Mouse (Mus musculus): Measurements from ENCODE around the gene Zfp644. TPM values are rescaled to one million over a fixed set of nuclear protein-coding genes. Genes with fewer than 3 reads are reported as not detected.

Zfp644 gene
- polyA plus RNA-seq, 1 experiment from 2014 or later = 84.5 TPM

GRCm38 (mm10) chr5:106620446-106620845 lies 76.6 kb downstream of the Zfp644 start:
- no peaks in the 10 kb centered on the region for H3K27me3 ChIP-seq
- H3K4me3 ChIP-seq (replicated peaks) = no peak overlapping the region
- H3K4me2 ChIP-seq (replicated peaks) = no peak overlapping the region
- no peaks in the 10 kb centered on the region for H3K9me3 ChIP-seq
- H3K4me1 ChIP-seq (replicated peaks) = no peaks in the 10 kb centered on the region
- no peak overlapping the region for H3K27ac ChIP-seq
- no peak for ATAC-seq
- H3K9ac ChIP-seq (replicated peaks) = no peak overlapping the region
- WGBS = 93% methylated on average over 6 of the region's 6 CpGs
- 0 out of 2 replicates have a peak, but pooled peaks cover 17% of the 10 kb centered on the region for H3K36me3 ChIP-seq

GRCm38 (mm10) chr5:106615006-106615405 lies 82.1 kb downstream of the Zfp644 start:
- peaks cover 5% of the 10 kb centered on the region for H3K36me3 ChIP-seq

GRCm38 (mm10) chr5:106614570-106614969 lies 82.5 kb downstream of the Zfp644 start:
- ATAC-seq = no peak
- peaks cover 5% of the 10 kb centered on the region for H3K36me3 ChIP-seq
- no peak overlapping the region for H3K9ac ChIP-seq (replicated peaks)
- no peaks in the 10 kb centered on the region for H3K27me3 ChIP-seq
- no peaks in the 10 kb centered on the region for H3K4me1 ChIP-seq (replicated peaks)
- H3K4me2 ChIP-seq (replicated peaks) = no peak overlapping the region
- H3K4me3 ChIP-seq (replicated peaks) = no peak overlapping the region
- H3K27ac ChIP-seq = no peak overlapping the region
- WGBS = 89% methylated on average over 7 of the region's 7 CpGs
- no peaks in the 10 kb centered on the region for H3K9me3 ChIP-seq

More at GRCm38 (mm10) chr5:106615006-106615405, 82.1 kb downstream of the Zfp644 start:
- no peak overlapping the region for H3K4me3 ChIP-seq (replicated peaks)
- WGBS = 96% methylated on average over 2 of the region's 2 CpGs
- no peaks in the 10 kb centered on the region for H3K27me3 ChIP-seq
- ATAC-seq = no peak
- no peak overlapping the region for H3K4me2 ChIP-seq (replicated peaks)
- H3K4me1 ChIP-seq (replicated peaks) = no peaks in the 10 kb centered on the region
- H3K9ac ChIP-seq (replicated peaks) = no peak overlapping the region
- no peak overlapping the region for H3K27ac ChIP-seq
- H3K9me3 ChIP-seq = no peaks in the 10 kb centered on the region

GRCm38 (mm10) chr5:106612151-106612550 lies 84.9 kb downstream of the Zfp644 start:
- no peak overlapping the region for H3K4me3 ChIP-seq (replicated peaks)
- no peak overlapping the region for H3K27ac ChIP-seq
- H3K4me2 ChIP-seq (replicated peaks) = no peak overlapping the region
- no peak for ATAC-seq
- H3K36me3 ChIP-seq = peaks cover 12% of the 10 kb centered on the region
- no peaks in the 10 kb centered on the region for H3K27me3 ChIP-seq
- H3K9me3 ChIP-seq = no peaks in the 10 kb centered on the region
- no peak overlapping the region for H3K9ac ChIP-seq (replicated peaks)
- H3K4me1 ChIP-seq (replicated peaks) = no peaks in the 10 kb centered on the region
- WGBS = 95% methylated on average over 2 of the region's 2 CpGs

GRCm38 (mm10) chr5:106608798-106609197 lies 88.3 kb downstream of the Zfp644 start, which contains the start of gene Gm17304:
Gene Gm17304 (plus strand): TSS chr5:106609098.
- H3K9ac ChIP-seq (replicated peaks) = no peak within 1 kb of the TSS
- WGBS = 95% methylated on average over 4 of the region's 4 CpGs

GRCm38 (mm10) chr5:106607081-106607480 lies 90.0 kb downstream of the Zfp644 start:
- Histone ChIP-seq H3K4me3 (replicated peaks) (no peak overlapping the region), H3K9me3 (no peaks in the 10 kb centered on the region), H3K9ac (replicated peaks) (no peak overlapping the region), H3K36me3 (peaks cover 10% of the 10 kb centered on the region), H3K4me2 (replicated peaks) (no peak overlapping the region), H3K27ac (no peak overlapping the region), H3K27me3 (no peaks in the 10 kb centered on the region), H3K4me1 (replicated peaks) (no peaks in the 10 kb centered on the region)
- 82% methylated on average over 5 of the region's 5 CpGs for WGBS
- no peak for ATAC-seq

More at GRCm38 (mm10) chr5:106608798-106609197, 88.3 kb downstream of the Zfp644 start, which contains the start of gene Gm17304:
- Histone ChIP-seq H3K36me3 (peaks cover 12% of the 10 kb centered on the region), H3K4me3 (replicated peaks) (no peak within 1 kb of the TSS), H3K27me3 (no peaks in the 10 kb centered on the region), H3K4me2 (replicated peaks) (no peak within 1 kb of the TSS), H3K9me3 (no peaks in the 10 kb centered on the region), H3K27ac (no peak within 1 kb of the TSS), H3K4me1 (replicated peaks) (no peaks in the 10 kb centered on the region)
- no peak for ATAC-seq

- 93% methylated on average over 6 of the region's 6 CpGs for WGBS
- H3K27me3 ChIP-seq = no peaks in the 10 kb centered on the region
- H3K4me1 ChIP-seq (replicated peaks) = peaks cover 6% of the 10 kb centered on the region
Measured at GRCm38 (mm10) chr5:106605096-106605495, 92.0 kb downstream of the Zfp644 start.

GRCm38 (mm10) chr5:106604381-106604780 lies 92.7 kb downstream of the Zfp644 start:
- H3K4me2 ChIP-seq (replicated peaks) = no peak overlapping the region
- 94% methylated on average over 5 of the region's 5 CpGs for WGBS

More at GRCm38 (mm10) chr5:106605096-106605495, 92.0 kb downstream of the Zfp644 start:
- Histone ChIP-seq H3K27ac (no peak overlapping the region), H3K9ac (replicated peaks) (no peak overlapping the region), H3K4me2 (replicated peaks) (no peak overlapping the region), H3K4me3 (replicated peaks) (no peak overlapping the region), H3K36me3 (peaks cover 6% of the 10 kb centered on the region; the same call in 1 of the 2 replicates), H3K9me3 (no peaks in the 10 kb centered on the region)
- ATAC-seq = no peak

GRCm38 (mm10) chr5:106599482-106599881 lies 97.6 kb downstream of the Zfp644 start:
- no peak overlapping the region for H3K9ac ChIP-seq (replicated peaks)
- peak; percentile 73 for ATAC-seq
- WGBS = 37% methylated on average over 8 of the region's 8 CpGs
- H3K36me3 ChIP-seq = no peaks in the 10 kb centered on the region
- no peak overlapping the region for H3K4me3 ChIP-seq (replicated peaks)
- no peaks in the 10 kb centered on the region for H3K9me3 ChIP-seq
- H3K4me1 ChIP-seq (replicated peaks) = peaks cover 28% of the 10 kb centered on the region
- H3K4me2 ChIP-seq (replicated peaks) = no peak overlapping the region
- H3K27me3 ChIP-seq = no peaks in the 10 kb centered on the region
- peak overlapping the region; percentile 49; the same call in 1 of the 2 replicates for H3K27ac ChIP-seq

More at GRCm38 (mm10) chr5:106604381-106604780, 92.7 kb downstream of the Zfp644 start:
- Histone ChIP-seq H3K9ac (replicated peaks) (no peak overlapping the region), H3K4me1 (replicated peaks) (peaks cover 13% of the 10 kb centered on the region), H3K36me3 (peaks cover 6% of the 10 kb centered on the region; the same call in 1 of the 2 replicates), H3K27me3 (no peaks in the 10 kb centered on the region), H3K27ac (no peak overlapping the region), H3K9me3 (no peaks in the 10 kb centered on the region), H3K4me3 (replicated peaks) (no peak overlapping the region)
- ATAC-seq = no peak

GRCm38 (mm10) chr5:106597472-106597871 lies 99.6 kb downstream of the Zfp644 start:
- Histone ChIP-seq H3K27me3 (no peaks in the 10 kb centered on the region), H3K4me2 (replicated peaks) (no peak overlapping the region), H3K9me3 (no peaks in the 10 kb centered on the region), H3K4me1 (replicated peaks) (peaks cover 28% of the 10 kb centered on the region), H3K27ac (no peak overlapping the region), H3K36me3 (no peaks in the 10 kb centered on the region; the same call in 1 of the 2 replicates), H3K4me3 (replicated peaks) (no peak overlapping the region), H3K9ac (replicated peaks) (no peak overlapping the region)
- 83% methylated on average over 2 of the region's 2 CpGs for WGBS
- ATAC-seq = peak; percentile 35; the same call in 1 of the 2 replicates

GRCm38 (mm10) chr5:106594388-106594787 lies 102.7 kb downstream of the Zfp644 start:
- H3K27me3 ChIP-seq = no peaks in the 10 kb centered on the region
- H3K9me3 ChIP-seq = no peaks in the 10 kb centered on the region
- ATAC-seq = no peak
- H3K4me1 ChIP-seq (replicated peaks) = peaks cover 15% of the 10 kb centered on the region
- H3K9ac ChIP-seq (replicated peaks) = no peak overlapping the region
- no peak overlapping the region for H3K27ac ChIP-seq
- no peak overlapping the region for H3K4me2 ChIP-seq (replicated peaks)
- no peak overlapping the region for H3K4me3 ChIP-seq (replicated peaks)
- H3K36me3 ChIP-seq = peaks cover 11% of the 10 kb centered on the region

- no peak overlapping the region for H3K27ac ChIP-seq
- H3K27me3 ChIP-seq = no peaks in the 10 kb centered on the region
- WGBS = 92% methylated on average over 5 of the region's 5 CpGs
- no peak overlapping the region for H3K4me3 ChIP-seq (replicated peaks)
- no peak overlapping the region for H3K9ac ChIP-seq (replicated peaks)
- H3K4me2 ChIP-seq (replicated peaks) = no peak overlapping the region
- ATAC-seq = no peak
- H3K36me3 ChIP-seq = peaks cover 18% of the 10 kb centered on the region
- H3K4me1 ChIP-seq (replicated peaks) = no peaks in the 10 kb centered on the region
- no peaks in the 10 kb centered on the region for H3K9me3 ChIP-seq
Measured at GRCm38 (mm10) chr5:106590686-106591085, 106.4 kb downstream of the Zfp644 start.

- 94% methylated on average over 11 of the region's 11 CpGs for WGBS
- H3K27ac ChIP-seq = no peak overlapping the region
Measured at GRCm38 (mm10) chr5:106589670-106590069, 107.4 kb downstream of the Zfp644 start.

More at GRCm38 (mm10) chr5:106589670-106590069, 107.4 kb downstream of the Zfp644 start:
- Histone ChIP-seq H3K9ac (replicated peaks) (no peak overlapping the region), H3K4me3 (replicated peaks) (no peak overlapping the region), H3K4me1 (replicated peaks) (no peaks in the 10 kb centered on the region), H3K9me3 (no peaks in the 10 kb centered on the region), H3K36me3 (peaks cover 18% of the 10 kb centered on the region), H3K27me3 (no peaks in the 10 kb centered on the region), H3K4me2 (replicated peaks) (no peak overlapping the region)
- no peak for ATAC-seq
